Mouse (Mus musculus) kidney, adult 9 months (tissue): ENCODE measurements around the gene Mpp3.

Experiments
- DNase-seq: peaks from one replicate; pipeline ENCODE4 v3.0.0; 2022

Gene Mpp3

DNA sequence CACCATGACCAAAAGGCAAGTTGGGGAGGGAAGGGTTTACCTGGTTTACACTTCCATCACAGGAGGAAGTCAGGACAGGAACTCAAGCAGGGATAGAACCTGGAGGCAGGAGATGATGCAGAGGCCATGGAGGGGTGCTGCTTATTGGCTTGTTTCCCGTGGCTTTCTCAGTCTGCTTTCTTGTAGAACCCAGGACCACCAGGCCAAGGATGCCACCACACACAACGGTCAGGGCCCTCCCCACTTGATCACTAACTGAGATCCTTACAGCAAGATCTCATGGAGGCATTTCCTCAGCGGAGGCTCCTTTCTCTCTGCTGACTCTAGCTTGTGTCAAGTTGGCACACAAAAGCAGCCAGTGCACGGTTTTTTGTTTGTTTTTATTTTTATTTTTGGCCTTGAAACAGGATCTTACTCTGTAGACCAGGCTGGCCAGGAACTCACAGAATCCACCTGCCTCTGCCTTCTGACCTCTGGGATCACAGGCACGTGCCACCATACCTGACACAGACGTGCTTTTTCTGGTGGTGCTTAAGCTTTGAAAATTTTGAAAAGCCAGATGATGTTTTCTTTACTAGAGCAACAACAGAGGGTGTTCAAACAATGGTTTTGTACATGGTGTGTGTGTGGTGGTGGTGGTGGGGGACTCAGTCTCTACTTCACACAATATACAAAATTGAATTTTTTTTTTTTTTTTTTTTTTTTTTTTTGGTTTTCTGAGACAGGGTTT lies at the start of gene Mpp3:
Mpp3 (minus strand) TSS at position 375 of the 730 bp plus-strand sequence.
- DNase-seq: no peak

DNA sequence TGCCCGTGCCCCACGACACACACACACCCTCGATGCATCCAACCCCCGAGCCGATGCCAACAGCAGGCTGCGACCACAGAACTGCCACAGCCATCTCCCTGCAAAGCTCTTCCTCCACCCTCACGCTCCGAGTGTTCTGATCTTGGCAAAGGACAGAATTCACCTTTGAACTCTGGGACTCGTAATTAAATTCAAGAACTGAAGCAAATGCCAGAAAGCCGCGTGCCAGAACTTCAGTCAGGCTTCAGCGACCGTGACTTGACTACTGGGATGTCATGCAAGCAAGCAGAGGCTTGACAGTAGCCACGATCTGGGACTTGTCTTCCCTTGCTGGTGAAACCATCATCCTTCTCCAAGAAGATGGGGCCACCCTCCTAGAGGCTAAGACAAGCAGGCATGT lies 45.5 kb upstream of the Mpp3 start:
- peak; percentile 73 for DNase-seq

- DNase-seq: no peak
These were observed 44.5 kb upstream of the Mpp3 start for GRCm38 (mm10) chr11:102072729-102073128.

- DNase-seq: no peak
These were observed 42.2 kb upstream of the Mpp3 start for GRCm38 (mm10) chr11:102070426-102070825.

- DNase-seq: no peak
These were observed 41.4 kb upstream of the Mpp3 start for GRCm38 (mm10) chr11:102069633-102070032.

GRCm38 (mm10) chr11:102068969-102069368 lies 40.7 kb upstream of the Mpp3 start:
- DNase-seq: no peak

- DNase-seq: no peak
These were observed 34.8 kb upstream of the Mpp3 start for GRCm38 (mm10) chr11:102063076-102063475.

GRCm38 (mm10) chr11:102061941-102062473 lies 33.7 kb upstream of the Mpp3 start:
- no peak for DNase-seq

DNA sequence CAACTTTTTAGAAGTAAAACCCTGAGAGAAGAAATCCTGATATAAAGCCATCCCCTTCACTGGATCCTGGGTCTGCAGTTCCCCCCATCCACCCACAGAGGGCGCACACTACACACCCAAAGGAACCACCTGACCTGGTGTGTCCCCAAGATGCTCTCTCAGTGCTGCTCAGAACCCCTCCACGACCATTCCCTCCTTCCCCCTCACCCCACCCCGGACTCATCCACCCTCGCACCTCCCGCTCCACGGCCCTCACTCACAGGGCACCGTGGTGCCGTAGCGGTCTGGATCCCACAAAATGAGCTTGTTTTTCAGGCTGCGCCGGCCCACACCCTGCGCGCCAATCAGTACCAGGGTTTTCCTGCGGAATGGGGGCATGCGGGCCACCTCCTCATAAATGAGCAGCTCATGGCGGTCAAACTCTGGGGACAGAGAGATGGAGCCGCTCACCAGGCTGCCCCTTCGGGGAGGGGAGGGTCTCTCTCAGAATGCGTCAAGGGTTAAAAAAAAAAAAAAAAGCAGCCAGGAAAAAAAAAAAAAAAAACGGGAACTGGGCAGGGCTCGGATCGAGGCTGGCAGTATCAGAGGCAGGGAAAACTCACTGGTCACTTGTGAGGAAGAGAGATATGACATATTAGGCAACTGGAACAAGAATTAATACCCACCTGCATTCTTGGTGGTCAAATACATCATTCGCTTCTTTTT lies 33.1 kb upstream of the Mpp3 start:
- DNase-seq: peak; percentile 84

DNA sequence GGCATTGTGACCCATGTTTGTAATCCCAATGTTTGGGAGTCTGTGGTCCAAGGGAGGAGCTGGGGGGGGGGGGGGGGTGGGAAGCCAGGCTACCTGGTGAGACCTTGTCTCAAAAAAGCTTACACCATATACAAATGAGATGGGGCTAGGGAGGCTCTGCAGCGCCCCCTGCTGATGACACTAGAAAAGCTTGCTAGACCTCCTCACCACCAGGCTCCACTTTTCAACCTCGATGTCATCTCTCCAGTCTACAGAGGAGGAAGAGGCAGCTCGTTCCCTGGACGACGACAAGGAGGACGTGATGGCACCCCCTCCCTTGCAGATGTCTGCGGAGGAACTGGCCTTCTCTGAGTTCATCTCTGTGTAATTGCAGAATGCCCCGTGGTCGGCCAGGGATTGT lies 25.6 kb upstream of the Mpp3 start:
- DNase-seq: peak; percentile 60

GRCm38 (mm10) chr11:102053183-102053582 lies 24.9 kb upstream of the Mpp3 start:
- DNase-seq: peak; percentile 64

GRCm38 (mm10) chr11:102052697-102053096 lies 24.4 kb upstream of the Mpp3 start:
- DNase-seq: no peak

GRCm38 (mm10) chr11:102051954-102052353 lies 23.7 kb upstream of the Mpp3 start:
- DNase-seq: peak; percentile 46

DNA sequence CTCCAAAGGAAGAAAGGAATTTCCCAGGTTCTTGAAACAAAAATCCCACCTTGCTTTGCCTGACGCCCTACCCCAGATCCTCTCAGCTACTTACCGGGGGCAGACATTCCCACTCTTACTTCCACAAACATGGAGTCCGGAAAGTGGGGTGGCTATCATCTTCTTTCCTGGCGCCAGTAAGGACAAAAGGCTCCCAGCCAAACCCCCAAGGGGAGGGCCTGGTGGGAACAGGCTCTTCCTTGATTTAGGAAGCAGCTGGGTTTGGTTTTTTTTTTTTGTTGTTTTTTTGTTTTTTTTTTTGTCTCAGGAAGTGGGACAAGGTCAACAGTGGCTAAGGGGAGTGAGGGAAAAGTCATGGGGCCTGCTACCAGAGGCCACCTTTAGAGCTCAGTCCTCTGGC lies 23.3 kb upstream of the Mpp3 start:
- DNase-seq: peak; percentile 83

- peak; percentile 61 for DNase-seq
These were observed 21.7 kb upstream of the Mpp3 start for GRCm38 (mm10) chr11:102049875-102050482.

DNA sequence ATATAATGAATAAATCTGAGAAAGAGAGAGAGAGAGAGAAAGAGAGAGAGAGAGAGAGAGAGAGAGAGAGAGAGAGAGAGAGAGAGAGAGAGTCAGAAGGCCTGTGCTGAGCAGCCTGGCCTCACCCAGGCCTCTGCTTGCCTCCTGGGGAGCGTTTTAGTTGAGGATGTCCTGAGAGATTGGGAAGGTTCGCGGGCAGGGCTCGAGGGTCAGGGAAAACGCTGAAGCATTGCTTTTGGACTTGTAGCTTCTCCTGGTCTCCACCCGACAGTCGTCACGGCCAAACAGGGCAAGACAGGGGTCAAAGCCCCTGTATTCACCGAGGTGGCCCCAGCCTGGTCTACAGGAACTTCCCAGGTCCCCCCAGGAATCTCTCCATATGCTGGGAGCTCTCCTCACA lies 18.3 kb upstream of the Mpp3 start:
- DNase-seq: no peak

- DNase-seq: peak; percentile 85
These were observed 16.5 kb upstream of the Mpp3 start for GRCm38 (mm10) chr11:102044691-102045212.

GRCm38 (mm10) chr11:102043381-102043780 lies 15.1 kb upstream of the Mpp3 start:
- no peak for DNase-seq

DNA sequence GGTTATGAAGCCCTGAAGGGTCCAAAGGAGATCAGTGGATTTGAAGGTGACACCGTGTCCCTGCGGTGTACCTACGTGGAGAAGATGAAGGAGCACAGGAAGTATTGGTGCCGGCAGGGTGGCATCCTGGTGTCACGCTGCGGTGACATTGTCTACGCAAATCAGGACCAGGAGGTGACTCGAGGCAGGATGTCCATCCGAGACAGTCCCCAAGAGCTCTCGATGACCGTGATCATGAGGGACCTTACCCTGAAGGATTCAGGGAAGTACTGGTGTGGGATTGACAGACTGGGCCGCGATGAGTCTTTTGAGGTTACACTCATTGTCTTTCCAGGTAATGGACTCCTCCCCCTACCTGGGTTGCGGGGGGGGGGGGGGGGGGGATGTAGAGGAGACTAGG lies 14.7 kb upstream of the Mpp3 start:
- no peak for DNase-seq

DNA sequence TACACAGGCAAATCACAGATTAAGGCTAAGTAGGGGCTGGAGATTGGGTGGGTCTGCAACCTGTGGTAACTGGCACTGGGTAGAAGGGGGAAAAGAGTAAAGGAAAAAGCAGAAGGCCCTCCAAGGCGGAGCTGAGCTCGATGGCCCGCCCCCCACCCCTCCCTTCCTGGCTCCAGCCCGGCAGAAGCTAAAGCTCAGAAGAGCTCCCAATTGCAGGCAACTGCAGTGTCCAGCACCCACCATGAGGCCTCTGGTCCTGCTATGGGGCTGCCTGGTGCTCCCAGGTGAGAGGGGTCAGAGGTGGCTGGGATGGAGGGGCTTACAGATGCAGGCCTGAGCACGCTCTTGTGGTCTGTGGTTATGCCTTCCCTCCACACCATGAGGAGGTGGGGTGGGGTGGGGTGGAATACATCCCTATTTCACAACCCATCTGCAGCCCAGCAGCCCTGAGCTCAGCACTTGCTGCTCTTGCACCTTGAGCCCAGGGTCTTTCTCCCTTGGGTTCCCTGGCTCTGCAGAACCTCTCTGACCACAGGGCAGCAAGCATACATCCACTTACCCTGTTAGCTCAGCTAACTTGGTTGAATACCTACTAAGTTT lies 13.2 kb upstream of the Mpp3 start, which contains the start of gene Cd300lg:
Cd300lg (plus strand) TSS at position 160 of the 600 bp plus-strand sequence.
- DNase-seq: no peak

GRCm38 (mm10) chr11:102040646-102041045 lies 12.4 kb upstream of the Mpp3 start:
- DNase-seq: no peak

DNA sequence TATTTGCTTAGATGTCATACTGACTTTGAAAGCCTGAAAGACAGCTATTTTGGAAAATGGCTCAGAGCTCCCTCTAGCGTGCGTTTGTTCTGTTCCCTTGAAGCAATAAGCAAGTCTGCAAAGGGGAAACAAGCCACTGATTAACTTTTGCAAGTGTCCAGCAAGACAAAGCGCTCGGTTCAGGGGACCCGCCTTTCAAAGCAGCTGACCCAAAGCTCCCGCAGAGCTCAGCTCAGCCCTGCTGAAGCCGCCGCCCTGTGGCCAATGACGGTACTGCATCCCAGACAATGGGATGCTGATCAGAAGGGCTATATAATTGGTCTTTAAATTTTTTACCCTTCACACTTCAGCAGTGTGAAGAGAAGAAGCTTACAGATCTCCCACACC lies 11.9 kb upstream of the Mpp3 start:
- peak; percentile 97 for DNase-seq
